Comparison of ENCODE assay signal across 8 mouse cellular contexts in the genomic region with DNA sequence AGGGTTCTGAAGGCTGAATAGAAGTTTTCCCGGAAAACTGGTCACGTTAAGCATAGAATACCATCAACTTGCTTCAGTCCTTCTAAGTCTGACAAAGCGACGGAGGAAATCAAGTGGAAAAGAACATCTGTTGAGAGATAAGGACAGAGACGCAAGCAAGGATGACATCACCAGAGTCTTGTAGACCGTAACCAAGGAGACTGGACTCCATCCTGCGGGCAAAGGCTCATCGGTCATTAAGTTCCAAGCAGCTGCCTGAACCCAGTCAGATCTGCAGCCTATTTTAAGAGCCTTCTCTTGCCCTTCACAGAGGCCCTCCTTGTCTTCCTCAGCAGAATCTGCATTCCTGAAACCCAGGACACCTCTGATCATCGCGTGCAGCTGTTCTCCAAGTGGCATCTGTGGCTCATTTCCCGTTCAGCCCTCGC.
DNase-seq lines count a peak whose midpoint lies in the region; ATAC-seq and TF ChIP-seq lines count a peak whose summit lies in the region.

No protein-coding gene starts in this region.

- peaks cover 18% of the 10 kb centered on the region for H3K4me1 ChIP-seq in heart, adult 2 months (ENCODE audit: control insufficient read depth, insufficient read depth, low read length)
- H3K4me1 ChIP-seq in G1E (ENCODE audit: insufficient read depth, low read depth, low read length): peaks cover 97% of the 10 kb centered on the region
- peaks cover 18% of the 10 kb centered on the region for H3K4me1 ChIP-seq in embryonic facial prominence, embryonic 15.5 days
- H3K4me1 ChIP-seq in liver, embryonic 13.5 days (replicated peaks): peaks cover 90% of the 10 kb centered on the region

- 0 out of 2 replicates have a peak, but pooled peaks have one; percentile 13 for TF ChIP-seq EP300 in heart, adult 2 months (IDR thresholded peaks at IDR 0.05; ENCODE audit: insufficient read depth, low read depth, low read length)

- H3K9me3 ChIP-seq in G1E (replicated peaks): no peaks in the 10 kb centered on the region
- no peaks in the 10 kb centered on the region for H3K9me3 ChIP-seq in embryonic facial prominence, embryonic 15.5 days (replicated peaks)
- no peaks in the 10 kb centered on the region for H3K9me3 ChIP-seq in liver, embryonic 13.5 days (replicated peaks)

- no peaks in the 10 kb centered on the region for H3K27me3 ChIP-seq in heart, adult 2 months (ENCODE audit: control insufficient read depth, insufficient read depth, low read length)
- no peaks in the 10 kb centered on the region for H3K27me3 ChIP-seq in G1E (ENCODE audit: insufficient read depth, low read length)
- no peaks in the 10 kb centered on the region for H3K27me3 ChIP-seq in embryonic facial prominence, embryonic 15.5 days
- no peaks in the 10 kb centered on the region for H3K27me3 ChIP-seq in liver, embryonic 13.5 days

- H3K4me3 ChIP-seq in heart, adult 2 months: no peak overlapping the region
- peak overlapping the region; percentile 24; the same call in 1 of the 2 replicates for H3K4me3 ChIP-seq in G1E (ENCODE audit: low read depth, low read length)
- no peak overlapping the region for H3K4me3 ChIP-seq in embryonic facial prominence, embryonic 15.5 days (replicated peaks)
- H3K4me3 ChIP-seq in liver, embryonic 13.5 days (replicated peaks): no peak overlapping the region

- H3K36me3 ChIP-seq in heart, adult 2 months (ENCODE audit: control insufficient read depth, insufficient read depth, low read length): peaks cover 3% of the 10 kb centered on the region
- H3K36me3 ChIP-seq in G1E (replicated peaks): peaks cover 61% of the 10 kb centered on the region
- H3K36me3 ChIP-seq in embryonic facial prominence, embryonic 15.5 days: no peaks in the 10 kb centered on the region
- H3K36me3 ChIP-seq in liver, embryonic 13.5 days: peaks cover 5% of the 10 kb centered on the region; the same call in 1 of the 2 replicates

- H3K79me2 ChIP-seq in heart, adult 2 months (replicated peaks; ENCODE audit: control insufficient read depth, insufficient read depth, low read length): no peaks in the 10 kb centered on the region

- intact Hi-C loops in heart, adult 2 months (cut with DNase I): no loop called here
- intact Hi-C loops in heart, postnatal 36 days (cut with DNase I): no loop called here

- peak in 1 of 2 experiments; percentile 69 for DNase-seq in heart, adult 2 months
- no peak for DNase-seq in heart, postnatal 36 days
- no peak for DNase-seq in G1E (ENCODE audit: low spot score)
- peak; percentile 43 for DNase-seq in liver, embryonic 13.5 days
- DNase-seq in left cerebral cortex, adult 18-20 months (ENCODE audit: low spot score in 2 of 2): no peak
- DNase-seq in frontal cortex, postnatal 36 days (ENCODE audit: low spot score in 2 of 2): no peak

- H3K4me2 ChIP-seq in embryonic facial prominence, embryonic 15.5 days (replicated peaks): no peak overlapping the region
- 0 out of 2 replicates have a peak overlapping the region, but pooled peaks have one; percentile 0 for H3K4me2 ChIP-seq in liver, embryonic 13.5 days

- peak overlapping the region; percentile 44 for H3K27ac ChIP-seq in heart, adult 2 months
- no peak overlapping the region for H3K27ac ChIP-seq in embryonic facial prominence, embryonic 15.5 days (replicated peaks)
- H3K27ac ChIP-seq in liver, embryonic 13.5 days: no peak overlapping the region

- no peak overlapping the region for H3K9ac ChIP-seq in heart, adult 2 months (ENCODE audit: low read depth, low read length)
- no peak overlapping the region for H3K9ac ChIP-seq in embryonic facial prominence, embryonic 15.5 days
- no peak overlapping the region for H3K9ac ChIP-seq in liver, embryonic 13.5 days

- TF ChIP-seq CTCF in heart, adult 2 months (IDR thresholded peaks at IDR 0.05): no peak
- TF ChIP-seq CTCF in G1E (IDR thresholded peaks at IDR 0.05; ENCODE audit: low read depth, low read length): no peak

- TF ChIP-seq POLR2A in heart, adult 2 months (IDR thresholded peaks at IDR 0.05; ENCODE audit: insufficient read depth, low read depth, low read length): no peak

- ATAC-seq in G1E (ENCODE audit: extremely low read depth, insufficient number of reproducible peaks, low FRiP score, poor library complexity, severe bottlenecking): peak; percentile 65
- peak; percentile 34; the same call in 1 of the 2 replicates for ATAC-seq in embryonic facial prominence, embryonic 15.5 days (ENCODE audit: insufficient number of reproducible peaks, low FRiP score, low TSS enrichment, low read depth)
- peak; percentile 47; the same call in 1 of the 2 replicates for ATAC-seq in liver, embryonic 13.5 days (ENCODE audit: low read depth)
- no peak for ATAC-seq in monocyte, adult 5-6 weeks (replicated peaks; ENCODE audit: insufficient number of reproducible peaks, low FRiP score, low TSS enrichment, poor library complexity, severe bottlenecking)

- WGBS in heart, adult 2 months: 26% methylated on average over 12 of the region's 12 CpGs
- WGBS in embryonic facial prominence, embryonic 15.5 days: 49% methylated on average over 12 of the region's 12 CpGs
- 28% methylated on average over 12 of the region's 12 CpGs for WGBS in liver, embryonic 13.5 days (ENCODE audit: insufficient replicate concordance)
